Mouse (Mus musculus) heart, embryonic 12.5 days (tissue): ENCODE results near the gene Ptcd2. TPM values are rescaled to one million over a fixed set of nuclear protein-coding genes. Genes with fewer than 3 reads are reported as not detected.
A peak's percentile ranks its signal among the peaks of the same experiment; 100 is the strongest.
"Not testable (repeated sequence)": the region's sequence is repeated elsewhere in the genome, so short reads cannot be mapped to it uniquely, and the experiment has no call there.

Experiments
- ATAC-seq: fragments of 200-750 bp; cut with Nextera tagmentation; 2 replicates; pipeline ENCODE4 v1.8.0; 2017; ENCODE audit warnings: moderate TSS enrichment, moderate library complexity; ENCODE audit not compliant: insufficient number of reproducible peaks, low FRiP score
- H3K27ac ChIP-seq: fragments of 300-500 bp; sonication (generic); 2 replicates; pipeline ENCODE4 v1.5.1; 2016; ENCODE audit warnings: mild to moderate bottlenecking, moderate library complexity; ENCODE audit not compliant: poor library complexity, severe bottlenecking
- H3K27me3 ChIP-seq: fragments of 300-500 bp; sonication (generic); replicated peaks from 2 replicates; pipeline ENCODE4 v1.6.1; 2016; ENCODE audit warnings: mild to moderate bottlenecking, moderate library complexity
- H3K36me3 ChIP-seq: fragments of 300-500 bp; sonication (generic); 2 replicates; pipeline ENCODE4 v1.6.1; 2016; ENCODE audit warnings: mild to moderate bottlenecking, moderate library complexity
- H3K4me1 ChIP-seq: fragments of 300-500 bp; sonication (generic); replicated peaks from 2 replicates; pipeline ENCODE4 v1.6.1; 2016; ENCODE audit warnings: mild to moderate bottlenecking
- H3K4me2 ChIP-seq: fragments of 300-500 bp; sonication (generic); 2 replicates; pipeline ENCODE4 v1.6.1; 2016; ENCODE audit warnings: mild to moderate bottlenecking, moderate library complexity
- H3K4me3 ChIP-seq: fragments of 300-500 bp; sonication (generic); 2 replicates; pipeline ENCODE4 v1.5.1; 2016; ENCODE audit warnings: mild to moderate bottlenecking
- H3K9ac ChIP-seq: fragments of 300-500 bp; sonication (generic); 2 replicates; pipeline ENCODE4 v1.6.1; 2016; ENCODE audit warnings: mild to moderate bottlenecking, moderate library complexity
- H3K9me3 ChIP-seq: fragments of 300-500 bp; sonication (generic); replicated peaks from 2 replicates; pipeline ENCODE4 v1.6.1; 2016; ENCODE audit warnings: mild to moderate bottlenecking, moderate library complexity
- WGBS: fragments of 180-500 bp; shearing (Covaris S2); methylation state at CpG from one replicate; pipeline ENCODE4 v1.1.7; 2016; 5-methylcytosine and 5-hydroxymethylcytosine counted together
- polyA plus RNA-seq: library from polyadenylated mRNA; unstranded; fragments of >200 nt; fragmentation: Nextera tagmentation; extraction: Ambion mirVana; gene quantifications from 2 replicates; pipeline ENCODE4 v1.2.1, GENCODE M21; 2016

Gene Ptcd2
- polyA plus RNA-seq, 1 experiment from 2014 or later = 56.0 TPM

GRCm38 (mm10) chr13:99355072-99355471, 10.6 kb upstream of the Ptcd2 start:
- peaks cover 13% of the 10 kb centered on the region for H3K4me1 ChIP-seq
- no peak overlapping the region for H3K4me2 ChIP-seq
- H3K9me3 ChIP-seq = no peaks in the 10 kb centered on the region
- H3K27me3 ChIP-seq = no peaks in the 10 kb centered on the region
- no peak overlapping the region; the same call in 1 of the 2 replicates for H3K9ac ChIP-seq
- no peak overlapping the region for H3K4me3 ChIP-seq
- no peak for ATAC-seq
- 87% methylated on average over 6 of the region's 6 CpGs for WGBS
- no peak overlapping the region for H3K27ac ChIP-seq
- peaks cover 35% of the 10 kb centered on the region for H3K36me3 ChIP-seq

GRCm38 (mm10) chr13:99353490-99353851, 9.0 kb upstream of the Ptcd2 start:
- Histone ChIP-seq H3K27ac (peak overlapping the region; percentile 80), H3K27me3 (no peaks in the 10 kb centered on the region), H3K9ac (peak overlapping the region; percentile 73), H3K4me2 (peak overlapping the region; percentile 74), H3K36me3 (peaks cover 33% of the 10 kb centered on the region), H3K4me3 (peak overlapping the region; percentile 52), H3K4me1 (peaks cover 13% of the 10 kb centered on the region), H3K9me3 (no peaks in the 10 kb centered on the region)
- ATAC-seq = no peak
- WGBS = 12% methylated on average over 7 of the region's 7 CpGs

GRCm38 (mm10) chr13:99352758-99353489, 8.4 kb upstream of the Ptcd2 start:
- Histone ChIP-seq H3K36me3 (peaks cover 33% of the 10 kb centered on the region), H3K27me3 (no peaks in the 10 kb centered on the region), H3K4me2 (peak overlapping the region; percentile 74), H3K4me3 (peak overlapping the region; percentile 52), H3K9me3 (no peaks in the 10 kb centered on the region), H3K9ac (peak overlapping the region; percentile 73; the same call in 1 of the 2 replicates), H3K4me1 (peaks cover 13% of the 10 kb centered on the region), H3K27ac (peak overlapping the region; percentile 80)
- peak; percentile 100 for ATAC-seq
- 11% methylated on average over 28 of the region's 28 CpGs for WGBS

GRCm38 (mm10) chr13:99351596-99351995, 7.1 kb upstream of the Ptcd2 start:
- Histone ChIP-seq H3K9me3 (no peaks in the 10 kb centered on the region), H3K9ac (0 out of 2 replicates have a peak overlapping the region, but pooled peaks have one; percentile 28), H3K4me1 (peaks cover 13% of the 10 kb centered on the region), H3K27ac (no peak overlapping the region), H3K4me2 (no peak overlapping the region), H3K4me3 (no peak overlapping the region), H3K36me3 (peaks cover 30% of the 10 kb centered on the region), H3K27me3 (no peaks in the 10 kb centered on the region)
- WGBS = 78% methylated on average over 3 of the region's 3 CpGs
- ATAC-seq = no peak

- peaks cover 30% of the 10 kb centered on the region for H3K36me3 ChIP-seq
- no peaks in the 10 kb centered on the region for H3K27me3 ChIP-seq
- no peak for ATAC-seq
- H3K4me3 ChIP-seq = no peak overlapping the region
- peaks cover 13% of the 10 kb centered on the region for H3K4me1 ChIP-seq
- WGBS = 59% methylated on average over 8 of the region's 8 CpGs
- no peak overlapping the region for H3K27ac ChIP-seq
- no peaks in the 10 kb centered on the region for H3K9me3 ChIP-seq
- H3K4me2 ChIP-seq = no peak overlapping the region
- no peak overlapping the region for H3K9ac ChIP-seq
Observed at GRCm38 (mm10) chr13:99351186-99351585, 6.7 kb upstream of the Ptcd2 start.

- Histone ChIP-seq H3K27me3 (no peaks in the 10 kb centered on the region), H3K4me2 (no peak overlapping the region), H3K36me3 (peaks cover 30% of the 10 kb centered on the region), H3K9me3 (no peaks in the 10 kb centered on the region), H3K4me3 (no peak overlapping the region), H3K27ac (no peak overlapping the region), H3K9ac (no peak overlapping the region), H3K4me1 (peaks cover 7% of the 10 kb centered on the region)
- ATAC-seq = no peak
- WGBS = 91% methylated on average over 6 of the region's 6 CpGs
Observed at GRCm38 (mm10) chr13:99350009-99350408, 5.5 kb upstream of the Ptcd2 start.

GRCm38 (mm10) chr13:99343876-99344598, 468 bp downstream of the Ptcd2 start:
- Histone ChIP-seq H3K27me3 (no peaks in the 10 kb centered on the region), H3K27ac (peak overlapping the region; percentile 75), H3K36me3 (peaks cover 52% of the 10 kb centered on the region), H3K4me2 (peak overlapping the region; percentile 71), H3K4me3 (peak overlapping the region; percentile 65), H3K9me3 (no peaks in the 10 kb centered on the region), H3K9ac (peak overlapping the region; percentile 80), H3K4me1 (peaks cover 21% of the 10 kb centered on the region)
- ATAC-seq = no peak; the same call in 1 of the 2 replicates
- 1% methylated on average over 30 of the region's 30 CpGs for WGBS

GRCm38 (mm10) chr13:99341504-99341903, 3.0 kb downstream of the Ptcd2 start:
- Histone ChIP-seq H3K4me1 (peaks cover 21% of the 10 kb centered on the region), H3K9me3 (no peaks in the 10 kb centered on the region), H3K9ac (no peak overlapping the region), H3K27ac (peak overlapping the region; percentile 73), H3K4me3 (no peak overlapping the region), H3K4me2 (no peak overlapping the region), H3K27me3 (no peaks in the 10 kb centered on the region), H3K36me3 (peaks cover 62% of the 10 kb centered on the region)
- WGBS = 44% methylated on average over 6 of the region's 6 CpGs
- ATAC-seq = no peak

GRCm38 (mm10) chr13:99337510-99337909, 7.0 kb downstream of the Ptcd2 start:
- Histone ChIP-seq H3K4me2 (no peak overlapping the region), H3K9me3 (no peaks in the 10 kb centered on the region), H3K4me3 (no peak overlapping the region), H3K4me1 (peaks cover 9% of the 10 kb centered on the region), H3K36me3 (peaks cover 88% of the 10 kb centered on the region), H3K27me3 (no peaks in the 10 kb centered on the region), H3K9ac (no peak overlapping the region), H3K27ac (no peak overlapping the region)
- ATAC-seq = no peak
- 82% methylated on average over 6 of the region's 6 CpGs for WGBS

GRCm38 (mm10) chr13:99331255-99331654, 13.2 kb downstream of the Ptcd2 start:
- no peak overlapping the region for H3K9ac ChIP-seq
- ATAC-seq = no peak
- H3K27me3 ChIP-seq = no peaks in the 10 kb centered on the region
- no peak overlapping the region for H3K27ac ChIP-seq
- H3K36me3 ChIP-seq = peaks cover 88% of the 10 kb centered on the region
- H3K4me1 ChIP-seq = no peaks in the 10 kb centered on the region
- no peak overlapping the region for H3K4me2 ChIP-seq
- no peak overlapping the region for H3K4me3 ChIP-seq
- H3K9me3 ChIP-seq = no peaks in the 10 kb centered on the region
- WGBS = 78% methylated on average over 4 of the region's 4 CpGs

GRCm38 (mm10) chr13:99324337-99324685, 20.2 kb downstream of the Ptcd2 start:
- not testable (repeated sequence) for H3K9ac ChIP-seq, H3K27ac ChIP-seq, H3K9me3 ChIP-seq, ATAC-seq, H3K27me3 ChIP-seq, H3K4me3 ChIP-seq, H3K4me2 ChIP-seq
- H3K36me3 ChIP-seq = peaks cover 92% of the 10 kb centered on the region
- H3K4me1 ChIP-seq = peaks cover 10% of the 10 kb centered on the region
- WGBS = 87% methylated on average over 8 of the region's 8 CpGs
